Mouse (Mus musculus) heart, embryonic 14.5 days (tissue): Measurements from ENCODE around the gene Itga9. TPM values are rescaled to one million over a fixed set of nuclear protein-coding genes. Genes with fewer than 3 reads are reported as not detected.
A peak's percentile ranks its signal among the peaks of the same experiment; 100 is the strongest.

Experiments
- ATAC-seq: fragments of 200-750 bp; cut with Nextera tagmentation; 2 replicates; pipeline ENCODE4 v1.8.0; 2017; ENCODE audit warnings: low read depth, moderate TSS enrichment; ENCODE audit not compliant: insufficient number of reproducible peaks, insufficient read depth, low FRiP score
- H3K27ac ChIP-seq, 2 experiments: fragments of 200-500 bp in 1 of 2; fragments of 300-500 bp in 1 of 2; sonication (generic) in 1 of 2; replicated peaks in 1 of 2; 2 replicates each; pipeline ENCODE4 v1.5.1; 2012 to 2014; ENCODE audit warnings: low read depth in 2 of 2, low read length in 2 of 2, control low read depth in 1 of 2, mild to moderate bottlenecking in 1 of 2, mixed read lengths in 1 of 2; ENCODE audit not compliant: control insufficient read depth in 1 of 2, insufficient read depth in 1 of 2
- H3K27me3 ChIP-seq: fragments of 300-500 bp; sonication (generic); 2 replicates; pipeline ENCODE4 v1.6.1; 2014; ENCODE audit warnings: mild to moderate bottlenecking, low read length, control low read depth; ENCODE audit not compliant: control insufficient read depth, insufficient read depth
- H3K36me3 ChIP-seq: fragments of 300-500 bp; sonication (generic); 2 replicates; pipeline ENCODE4 v1.6.1; 2014; ENCODE audit warnings: mild to moderate bottlenecking, control low read depth, low read length, mixed read lengths; ENCODE audit not compliant: control insufficient read depth, insufficient read depth
- H3K4me1 ChIP-seq, 2 experiments: fragments of 200-500 bp in 1 of 2; fragments of 300-500 bp in 1 of 2; sonication (generic) in 1 of 2; 2 replicates each; pipeline ENCODE4 v1.6.1; 2012 to 2014; ENCODE audit warnings: low read length in 2 of 2, control low read depth in 1 of 2, mixed read lengths in 1 of 2; ENCODE audit not compliant: control insufficient read depth in 2 of 2, insufficient read depth in 2 of 2
- H3K4me2 ChIP-seq: fragments of 300-500 bp; sonication (generic); 2 replicates; pipeline ENCODE4 v1.6.1; 2014; ENCODE audit warnings: mild to moderate bottlenecking, low read length
- H3K4me3 ChIP-seq, 2 experiments: fragments of 200-500 bp in 1 of 2; fragments of 300-500 bp in 1 of 2; sonication (generic) in 1 of 2; 2 replicates each; pipeline ENCODE4 v1.5.1; 2012 to 2014; ENCODE audit warnings: low read length in 2 of 2, mild to moderate bottlenecking in 2 of 2, control low read depth in 1 of 2, low read depth in 1 of 2, moderate library complexity in 1 of 2; ENCODE audit not compliant: control insufficient read depth in 1 of 2, insufficient read depth in 1 of 2
- H3K9ac ChIP-seq: fragments of 300-500 bp; sonication (generic); 2 replicates; pipeline ENCODE4 v1.6.1; 2014; ENCODE audit warnings: mild to moderate bottlenecking, low read length
- H3K9me3 ChIP-seq: fragments of 300-500 bp; sonication (generic); 2 replicates; pipeline ENCODE4 v1.6.1; 2016; ENCODE audit warnings: low read length, control low read depth; ENCODE audit not compliant: control insufficient read depth
- WGBS: fragments of 180-500 bp; shearing (Covaris S2); extraction: QIAGEN DNeasy Blood & Tissue Kit; methylation state at CpG from one replicate; pipeline ENCODE4 v1.1.7; 2014; 5-methylcytosine and 5-hydroxymethylcytosine counted together
- polyA plus RNA-seq: library from polyadenylated mRNA; unstranded; fragments of >200 nt; fragmentation: Nextera tagmentation; extraction: Ambion mirVana; gene quantifications from 2 replicates; pipeline ENCODE4 v1.2.1, GENCODE M21; 2014

Gene Itga9
- polyA plus RNA-seq, 1 experiment from 2014 or later = 15.2 TPM

DNA sequence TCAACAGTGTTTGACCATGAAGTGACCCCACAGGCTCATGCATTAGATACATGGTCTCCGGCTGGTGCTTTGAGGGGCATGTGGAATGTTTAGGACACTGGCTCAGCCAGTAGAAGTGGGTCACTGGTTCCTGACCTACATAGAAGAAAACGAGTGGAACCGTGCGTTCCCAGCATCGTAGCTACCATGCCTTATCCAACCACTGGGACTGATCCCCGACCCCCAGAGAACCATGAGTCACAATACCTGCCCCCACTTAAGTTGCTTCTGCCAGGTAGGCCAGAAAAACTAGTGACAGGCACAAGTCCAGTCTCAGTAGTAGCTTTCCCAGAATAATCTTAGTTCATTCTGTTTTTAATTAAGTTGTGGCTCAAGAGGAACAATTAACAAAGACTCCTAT, 121.8 kb downstream of the Itga9 start:
- peaks cover 41 to 69% of the 10 kb centered on the region in 2 experiments for H3K4me1 ChIP-seq
- 88% methylated on average over 6 of the region's 6 CpGs for WGBS

DNA sequence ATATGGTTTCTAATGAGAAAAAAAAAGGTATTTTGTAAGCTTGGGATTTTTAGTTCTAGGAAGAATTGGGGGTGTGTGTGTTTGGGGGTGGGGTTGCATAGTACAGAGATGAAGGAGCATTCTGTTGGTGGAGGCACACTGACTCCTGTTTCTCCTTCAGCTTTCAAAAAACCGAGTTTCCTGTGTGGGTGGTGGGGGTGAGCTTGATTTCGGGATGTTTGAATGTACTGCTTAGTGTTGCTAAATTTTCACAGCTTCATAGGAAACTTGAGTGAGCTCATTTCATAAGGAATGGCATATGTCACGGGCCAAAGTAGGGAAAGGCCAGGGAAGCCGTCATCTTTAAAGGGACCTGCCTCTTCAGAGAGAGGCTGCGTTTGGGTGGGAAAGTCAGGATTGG, 122.5 kb downstream of the Itga9 start:
- no peak overlapping the region for H3K4me3 ChIP-seq
- peak overlapping the region in 1 of 2 experiments; percentile 31; a peak in 1 of 4 replicates for H3K27ac ChIP-seq
- no peak for ATAC-seq
- H3K9me3 ChIP-seq = no peaks in the 10 kb centered on the region
- WGBS = 76% methylated on average over 5 of the region's 5 CpGs
- H3K4me2 ChIP-seq = no peak overlapping the region
- H3K4me1 ChIP-seq = peaks cover 43 to 72% of the 10 kb centered on the region in 2 experiments
- H3K36me3 ChIP-seq = no peaks in the 10 kb centered on the region
- H3K27me3 ChIP-seq = no peaks in the 10 kb centered on the region
- no peak overlapping the region for H3K9ac ChIP-seq

More for the DNA sequence above, 121.8 kb downstream of the Itga9 start:
- no peaks in the 10 kb centered on the region for H3K36me3 ChIP-seq
- H3K4me2 ChIP-seq = no peak overlapping the region
- no peaks in the 10 kb centered on the region for H3K27me3 ChIP-seq
- no peaks in the 10 kb centered on the region for H3K9me3 ChIP-seq
- H3K9ac ChIP-seq = no peak overlapping the region
- peak overlapping the region; percentile 36 to 77; a peak in 3 of 4 replicates for H3K27ac ChIP-seq
- ATAC-seq = no peak
- H3K4me3 ChIP-seq = no peak overlapping the region

- 61% methylated on average over 8 of the region's 8 CpGs for WGBS
- H3K27ac ChIP-seq = peak overlapping the region in 1 of 2 experiments; percentile 31; a peak in 1 of 4 replicates
Measured at GRCm38 (mm10) chr9:118730172-118730571, 123.7 kb downstream of the Itga9 start.

DNA sequence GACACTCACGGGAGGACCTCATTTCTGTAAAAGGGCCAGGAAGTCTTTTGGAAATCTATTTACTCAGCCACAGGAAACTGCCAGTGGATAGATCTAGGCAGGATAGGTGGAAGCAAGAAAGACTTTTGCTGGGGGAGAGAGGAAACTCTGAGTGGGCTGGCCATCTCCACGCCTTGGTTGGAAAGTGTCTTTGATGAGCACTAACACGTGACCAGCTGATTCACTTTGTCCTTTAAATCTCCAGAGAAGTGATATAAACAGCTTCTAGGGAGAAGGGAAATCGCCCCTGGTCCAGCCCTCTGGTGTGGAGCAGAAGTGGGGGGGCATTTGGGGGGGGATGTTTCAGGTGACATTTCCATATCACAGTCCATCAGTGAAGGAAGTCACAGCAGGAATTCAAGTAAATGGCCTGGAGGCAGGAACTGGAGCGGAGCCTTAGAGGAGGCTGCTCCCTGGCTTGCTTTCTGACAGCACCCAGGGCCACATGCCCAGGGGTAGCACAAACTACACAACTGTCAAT, 124.4 kb downstream of the Itga9 start:
- H3K9me3 ChIP-seq = no peaks in the 10 kb centered on the region
- no peak overlapping the region for H3K9ac ChIP-seq
- peaks cover 37 to 56% of the 10 kb centered on the region in 2 experiments for H3K4me1 ChIP-seq
- H3K36me3 ChIP-seq = no peaks in the 10 kb centered on the region
- peak overlapping the region; percentile 94 to 97 for H3K27ac ChIP-seq
- WGBS = 42% methylated on average over 5 of the region's 5 CpGs
- no peak overlapping the region for H3K4me2 ChIP-seq
- no peaks in the 10 kb centered on the region for H3K27me3 ChIP-seq
- peak; percentile 31; the same call in 1 of the 2 replicates for ATAC-seq
- H3K4me3 ChIP-seq = no peak overlapping the region

More at GRCm38 (mm10) chr9:118730172-118730571, 123.7 kb downstream of the Itga9 start:
- no peak overlapping the region for H3K4me2 ChIP-seq
- H3K36me3 ChIP-seq = no peaks in the 10 kb centered on the region
- peaks cover 40 to 64% of the 10 kb centered on the region in 2 experiments for H3K4me1 ChIP-seq
- ATAC-seq = no peak
- no peak overlapping the region for H3K4me3 ChIP-seq
- no peaks in the 10 kb centered on the region for H3K27me3 ChIP-seq
- H3K9me3 ChIP-seq = no peaks in the 10 kb centered on the region
- H3K9ac ChIP-seq = no peak overlapping the region

- Histone ChIP-seq H3K4me2 (peak overlapping the region; percentile 32; the same call in 1 of the 2 replicates), H3K4me3 (no peak overlapping the region), H3K27ac (peak overlapping the region; percentile 94 to 97), H3K4me1 (peaks cover 38 to 50% of the 10 kb centered on the region in 2 experiments), H3K9ac (no peak overlapping the region; the same call in 1 of the 2 replicates), H3K9me3 (no peaks in the 10 kb centered on the region), H3K27me3 (no peaks in the 10 kb centered on the region), H3K36me3 (no peaks in the 10 kb centered on the region)
- 9% methylated on average over 6 of the region's 6 CpGs for WGBS
- no peak for ATAC-seq
Measured at GRCm38 (mm10) chr9:118731650-118732049, 125.2 kb downstream of the Itga9 start.

DNA sequence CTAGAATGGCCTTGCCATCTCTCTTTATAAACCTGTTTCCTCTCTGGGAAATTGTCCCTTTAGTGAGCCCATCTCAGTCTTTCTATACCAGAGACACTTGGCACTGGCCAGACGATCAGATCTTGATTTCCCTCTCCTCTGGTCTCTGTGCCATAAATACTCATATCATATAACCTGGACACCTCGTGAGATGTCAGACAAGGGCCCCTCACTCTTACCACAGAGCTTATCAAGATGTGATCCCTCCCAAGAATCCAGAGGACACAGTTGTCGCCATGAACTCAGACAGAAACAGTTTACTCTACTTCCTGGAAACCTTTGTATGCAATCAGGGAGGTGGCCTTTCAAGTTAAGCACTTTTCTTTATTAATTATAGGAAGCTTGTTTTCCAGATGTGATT, 127.1 kb downstream of the Itga9 start:
- 42% methylated on average over 3 of the region's 3 CpGs for WGBS
- Histone ChIP-seq H3K4me3 (no peak overlapping the region), H3K27me3 (no peaks in the 10 kb centered on the region), H3K4me2 (no peak overlapping the region), H3K36me3 (no peaks in the 10 kb centered on the region), H3K9ac (no peak overlapping the region), H3K27ac (no peak overlapping the region), H3K4me1 (peaks cover 37 to 51% of the 10 kb centered on the region in 2 experiments), H3K9me3 (no peaks in the 10 kb centered on the region)
- no peak for ATAC-seq

DNA sequence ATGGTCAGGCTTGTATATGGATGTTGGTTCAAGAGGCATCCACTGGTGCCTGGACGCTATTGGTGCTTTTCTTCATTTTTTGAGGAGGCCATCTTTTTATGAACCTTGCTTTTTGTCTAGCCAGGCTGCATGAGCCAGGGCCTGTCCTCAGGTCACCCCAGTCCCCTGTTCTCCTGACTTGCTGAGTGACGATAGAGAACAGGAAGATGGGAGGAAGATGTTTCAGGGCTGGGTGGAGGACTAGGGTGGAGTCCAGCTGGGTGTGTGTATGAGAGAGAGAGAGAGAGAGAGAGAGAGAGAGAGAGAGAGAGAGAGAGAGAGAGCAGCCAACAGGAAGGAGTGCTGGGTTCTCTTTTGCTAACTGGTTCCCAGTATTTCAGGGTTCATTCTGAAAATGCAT, 130.6 kb downstream of the Itga9 start:
- Histone ChIP-seq H3K36me3 (no peaks in the 10 kb centered on the region), H3K4me1 (peaks cover 35 to 61% of the 10 kb centered on the region in 2 experiments), H3K4me3 (no peak overlapping the region), H3K9ac (no peak overlapping the region), H3K4me2 (no peak overlapping the region), H3K9me3 (no peaks in the 10 kb centered on the region), H3K27me3 (no peaks in the 10 kb centered on the region), H3K27ac (peak overlapping the region; percentile 18 to 54; a peak in 2 of 4 replicates)
- ATAC-seq = no peak
- 73% methylated on average over 2 of the region's 2 CpGs for WGBS
